Mouse (Mus musculus) neural tube, embryonic 14.5 days (tissue): ENCODE results near the gene Trim25. TPM values are rescaled to one million over a fixed set of nuclear protein-coding genes. Genes with fewer than 3 reads are reported as not detected.

ENCODE experiments used
- ATAC-seq: fragments of 200-750 bp; cut with Nextera tagmentation; 2 replicates; pipeline ENCODE4 v1.8.0; 2017; ENCODE audit warnings: low read depth, mild to moderate bottlenecking, moderate TSS enrichment, moderate library complexity
- H3K27ac ChIP-seq: fragments of 300-500 bp; sonication (generic); 2 replicates; pipeline ENCODE4 v1.5.1; 2014; ENCODE audit warnings: low read depth, mild to moderate bottlenecking, control low read depth, low read length, moderate library complexity, mixed read lengths
- H3K27me3 ChIP-seq: fragments of 300-500 bp; sonication (generic); 2 replicates; pipeline ENCODE4 v1.6.1; 2014; ENCODE audit warnings: low read length; ENCODE audit not compliant: control insufficient read depth, insufficient read depth
- H3K36me3 ChIP-seq: fragments of 300-500 bp; sonication (generic); 2 replicates; pipeline ENCODE4 v1.6.1; 2014; ENCODE audit warnings: low read length, mixed read lengths; ENCODE audit not compliant: control insufficient read depth, insufficient read depth
- H3K4me1 ChIP-seq: fragments of 300-500 bp; sonication (generic); 2 replicates; pipeline ENCODE4 v1.6.1; 2014; ENCODE audit warnings: low read length; ENCODE audit not compliant: control insufficient read depth, insufficient read depth
- H3K4me2 ChIP-seq: fragments of 300-500 bp; sonication (generic); 2 replicates; pipeline ENCODE4 v1.6.1; 2014; ENCODE audit warnings: mild to moderate bottlenecking, low read depth, low read length, control low read depth
- H3K4me3 ChIP-seq: fragments of 300-500 bp; sonication (generic); 2 replicates; pipeline ENCODE4 v1.5.1; 2014; ENCODE audit warnings: low read depth, low read length, control low read depth, mixed read lengths
- H3K9ac ChIP-seq: fragments of 300-500 bp; sonication (generic); replicated peaks from 2 replicates; pipeline ENCODE4 v1.6.1; 2014; ENCODE audit warnings: low read depth, mild to moderate bottlenecking, control low read depth, low read length, mixed read lengths
- H3K9me3 ChIP-seq: fragments of 300-500 bp; sonication (generic); 2 replicates; pipeline ENCODE4 v1.6.1; 2016; ENCODE audit warnings: low read length; ENCODE audit not compliant: control insufficient read depth
- WGBS: fragments of 180-500 bp; shearing (Covaris S2); extraction: QIAGEN DNeasy Blood & Tissue Kit; methylation state at CpG from one replicate; pipeline ENCODE4 v1.1.7; 2014; 5-methylcytosine and 5-hydroxymethylcytosine counted together
- polyA plus RNA-seq: library from polyadenylated mRNA; unstranded; fragments of >200 nt; fragmentation: Nextera tagmentation; extraction: Ambion mirVana; gene quantifications from 2 replicates; pipeline ENCODE4 v1.2.1, GENCODE M21; 2014

Trim25 gene
- polyA plus RNA-seq, 1 experiment from 2014 or later, result 4.7 TPM

GRCm38 (mm10) chr11:89026117-89026516 lies 26.9 kb downstream of the Trim25 start:
- Histone ChIP-seq H3K4me1 (no peaks in the 10 kb centered on the region), H3K36me3 (no peaks in the 10 kb centered on the region), H3K27me3 (no peaks in the 10 kb centered on the region), H3K9me3 (no peaks in the 10 kb centered on the region), H3K4me2 (no peak overlapping the region), H3K4me3 (no peak overlapping the region), H3K27ac (no peak overlapping the region), H3K9ac (no peak overlapping the region)
- no peak for ATAC-seq
- 96% methylated on average over 3 of the region's 3 CpGs for WGBS

GRCm38 (mm10) chr11:89027955-89028361 lies 28.8 kb downstream of the Trim25 start:
- Histone ChIP-seq H3K4me2 (no peak overlapping the region), H3K36me3 (no peaks in the 10 kb centered on the region), H3K9me3 (no peaks in the 10 kb centered on the region), H3K4me1 (no peaks in the 10 kb centered on the region), H3K9ac (no peak overlapping the region), H3K27ac (no peak overlapping the region), H3K4me3 (no peak overlapping the region), H3K27me3 (no peaks in the 10 kb centered on the region)
- ATAC-seq, result no peak
- 82% methylated on average over 10 of the region's 10 CpGs for WGBS

GRCm38 (mm10) chr11:89028871-89029405 lies 29.8 kb downstream of the Trim25 start:
- H3K4me1 ChIP-seq, result no peaks in the 10 kb centered on the region
- ATAC-seq, result no peak

GRCm38 (mm10) chr11:89030552-89030951 lies 31.4 kb downstream of the Trim25 start:
- H3K36me3 ChIP-seq, result no peaks in the 10 kb centered on the region
- no peaks in the 10 kb centered on the region for H3K4me1 ChIP-seq
- H3K9ac ChIP-seq, result no peak overlapping the region
- H3K9me3 ChIP-seq, result no peaks in the 10 kb centered on the region
- H3K27ac ChIP-seq, result no peak overlapping the region
- H3K4me3 ChIP-seq, result no peak overlapping the region
- H3K27me3 ChIP-seq, result no peaks in the 10 kb centered on the region
- H3K4me2 ChIP-seq, result no peak overlapping the region
- no peak for ATAC-seq
- 79% methylated on average over 6 of the region's 6 CpGs for WGBS

More at GRCm38 (mm10) chr11:89028871-89029405, 29.8 kb downstream of the Trim25 start:
- H3K9me3 ChIP-seq, result no peaks in the 10 kb centered on the region
- no peaks in the 10 kb centered on the region for H3K36me3 ChIP-seq
- no peak overlapping the region for H3K4me2 ChIP-seq
- H3K27me3 ChIP-seq, result no peaks in the 10 kb centered on the region
- H3K9ac ChIP-seq, result no peak overlapping the region
- 60% methylated on average over 10 of the region's 10 CpGs for WGBS
- H3K4me3 ChIP-seq, result no peak overlapping the region
- H3K27ac ChIP-seq, result no peak overlapping the region

- no peak overlapping the region for H3K9ac ChIP-seq
- 67% methylated on average over 1 of the region's 1 CpGs for WGBS
- no peaks in the 10 kb centered on the region for H3K9me3 ChIP-seq
- no peaks in the 10 kb centered on the region for H3K4me1 ChIP-seq
- no peak overlapping the region for H3K4me3 ChIP-seq
- H3K4me2 ChIP-seq, result no peak overlapping the region
- no peaks in the 10 kb centered on the region for H3K27me3 ChIP-seq
- H3K36me3 ChIP-seq, result no peaks in the 10 kb centered on the region
- no peak overlapping the region for H3K27ac ChIP-seq
- no peak for ATAC-seq
Measured at GRCm38 (mm10) chr11:89031189-89031588, 32.0 kb downstream of the Trim25 start.

GRCm38 (mm10) chr11:89034592-89034991 lies 35.4 kb downstream of the Trim25 start:
- no peaks in the 10 kb centered on the region for H3K27me3 ChIP-seq

GRCm38 (mm10) chr11:89035552-89035951 lies 36.4 kb downstream of the Trim25 start:
- H3K36me3 ChIP-seq, result peaks cover 18% of the 10 kb centered on the region
- no peaks in the 10 kb centered on the region for H3K27me3 ChIP-seq
- no peak overlapping the region for H3K9ac ChIP-seq
- no peak for ATAC-seq
- WGBS, result 86% methylated on average over 3 of the region's 3 CpGs
- H3K4me1 ChIP-seq, result no peaks in the 10 kb centered on the region
- no peak overlapping the region for H3K4me2 ChIP-seq
- H3K27ac ChIP-seq, result no peak overlapping the region
- H3K4me3 ChIP-seq, result no peak overlapping the region
- no peaks in the 10 kb centered on the region for H3K9me3 ChIP-seq

More at GRCm38 (mm10) chr11:89034592-89034991, 35.4 kb downstream of the Trim25 start:
- Histone ChIP-seq H3K9me3 (no peaks in the 10 kb centered on the region), H3K4me3 (no peak overlapping the region), H3K27ac (no peak overlapping the region), H3K4me2 (no peak overlapping the region), H3K36me3 (peaks cover 9% of the 10 kb centered on the region; the same call in 1 of the 2 replicates), H3K9ac (no peak overlapping the region), H3K4me1 (no peaks in the 10 kb centered on the region)
- no peak for ATAC-seq

- no peaks in the 10 kb centered on the region for H3K27me3 ChIP-seq
- H3K4me3 ChIP-seq, result no peak overlapping the region
- H3K4me1 ChIP-seq, result no peaks in the 10 kb centered on the region
- no peak for ATAC-seq
- no peaks in the 10 kb centered on the region for H3K9me3 ChIP-seq
- H3K27ac ChIP-seq, result no peak overlapping the region
- no peak overlapping the region for H3K4me2 ChIP-seq
- no peak overlapping the region for H3K9ac ChIP-seq
- peaks cover 24% of the 10 kb centered on the region for H3K36me3 ChIP-seq
- 90% methylated on average over 6 of the region's 6 CpGs for WGBS
Measured at GRCm38 (mm10) chr11:89038496-89038895, 39.3 kb downstream of the Trim25 start.

- no peaks in the 10 kb centered on the region for H3K9me3 ChIP-seq
- no peak overlapping the region for H3K9ac ChIP-seq
- H3K4me2 ChIP-seq, result no peak overlapping the region
- H3K4me3 ChIP-seq, result no peak overlapping the region
- no peak overlapping the region for H3K27ac ChIP-seq
- no peak for ATAC-seq
- H3K36me3 ChIP-seq, result peaks cover 25% of the 10 kb centered on the region
- no peaks in the 10 kb centered on the region for H3K27me3 ChIP-seq
- H3K4me1 ChIP-seq, result no peaks in the 10 kb centered on the region
- 45% methylated on average over 3 of the region's 3 CpGs for WGBS
Measured at GRCm38 (mm10) chr11:89039325-89039724, 40.1 kb downstream of the Trim25 start.
